Mouse (Mus musculus) kidney, embryonic 14.5 days (tissue): ENCODE results near the gene Rarb. TPM values are rescaled to one million over a fixed set of nuclear protein-coding genes. Genes with fewer than 3 reads are reported as not detected.

Experiments
- ATAC-seq: fragments of 200-750 bp; cut with Nextera tagmentation; 2 replicates; pipeline ENCODE4 v1.8.0; 2017; ENCODE audit warnings: moderate number of reproducible peaks, mild to moderate bottlenecking, moderate TSS enrichment, moderate library complexity; ENCODE audit not compliant: low FRiP score, low TSS enrichment
- H3K27ac ChIP-seq: fragments of 300-500 bp; sonication (generic); 2 replicates; pipeline ENCODE4 v1.5.1; 2014; ENCODE audit warnings: low read depth, mild to moderate bottlenecking, low read length, moderate library complexity, mixed read lengths
- H3K27me3 ChIP-seq: fragments of 300-500 bp; sonication (generic); 2 replicates; pipeline ENCODE4 v1.6.1; 2014; ENCODE audit warnings: mild to moderate bottlenecking, low read length; ENCODE audit not compliant: control insufficient read depth, insufficient read depth
- H3K36me3 ChIP-seq: fragments of 300-500 bp; sonication (generic); 2 replicates; pipeline ENCODE4 v1.6.1; 2014; ENCODE audit warnings: low read length, mixed read lengths; ENCODE audit not compliant: control insufficient read depth, insufficient read depth
- H3K4me1 ChIP-seq: fragments of 300-500 bp; sonication (generic); 2 replicates; pipeline ENCODE4 v1.6.1; 2014; ENCODE audit warnings: low read length, mixed read lengths; ENCODE audit not compliant: control insufficient read depth, insufficient read depth
- H3K4me2 ChIP-seq: fragments of 300-500 bp; sonication (generic); replicated peaks from 2 replicates; pipeline ENCODE4 v1.6.1; 2014; ENCODE audit warnings: low read depth, mild to moderate bottlenecking, low read length
- H3K4me3 ChIP-seq: fragments of 300-500 bp; sonication (generic); 2 replicates; pipeline ENCODE4 v1.5.1; 2014; ENCODE audit warnings: mild to moderate bottlenecking, low read length
- H3K9ac ChIP-seq: fragments of 300-500 bp; sonication (generic); 2 replicates; pipeline ENCODE4 v1.6.1; 2014; ENCODE audit warnings: low read depth, mild to moderate bottlenecking, low read length, moderate library complexity
- H3K9me3 ChIP-seq: fragments of 300-500 bp; sonication (generic); 2 replicates; pipeline ENCODE4 v1.6.1; 2016; ENCODE audit warnings: low read length; ENCODE audit not compliant: control insufficient read depth
- WGBS: fragments of 180-500 bp; shearing (Covaris S2); extraction: QIAGEN DNeasy Blood & Tissue Kit; methylation state at CpG from one replicate; pipeline ENCODE4 v1.1.7; 2014; 5-methylcytosine and 5-hydroxymethylcytosine counted together
- polyA plus RNA-seq: library from polyadenylated mRNA; unstranded; fragments of >200 nt; fragmentation: Nextera tagmentation; extraction: Ambion mirVana; gene quantifications from 2 replicates; pipeline ENCODE4 v1.2.1, GENCODE M21; 2014

Gene Rarb
- polyA plus RNA-seq, 1 experiment from 2014 or later = 44.3 TPM

- Histone ChIP-seq H3K4me1 (no peaks in the 10 kb centered on the region), H3K4me3 (no peak overlapping the region), H3K27ac (no peak overlapping the region), H3K9ac (no peak overlapping the region), H3K4me2 (no peak overlapping the region), H3K36me3 (no peaks in the 10 kb centered on the region), H3K27me3 (no peaks in the 10 kb centered on the region), H3K9me3 (no peaks in the 10 kb centered on the region)
- WGBS = 55% methylated on average over 3 of the region's 3 CpGs
- peak; percentile 43; the same call in 1 of the 2 replicates for ATAC-seq
Observed at GRCm38 (mm10) chr14:16717821-16718220, 101.1 kb downstream of the Rarb start.

GRCm38 (mm10) chr14:16714344-16714955 lies 104.5 kb downstream of the Rarb start:
- no peaks in the 10 kb centered on the region for H3K4me1 ChIP-seq
- no peaks in the 10 kb centered on the region for H3K36me3 ChIP-seq
- no peak for ATAC-seq
- H3K9me3 ChIP-seq = no peaks in the 10 kb centered on the region
- H3K4me2 ChIP-seq = no peak overlapping the region
- H3K27me3 ChIP-seq = no peaks in the 10 kb centered on the region
- no peak overlapping the region for H3K9ac ChIP-seq
- no peak overlapping the region for H3K27ac ChIP-seq
- no peak overlapping the region for H3K4me3 ChIP-seq
- WGBS = 45% methylated on average over 9 of the region's 9 CpGs

- no peak for ATAC-seq
- H3K36me3 ChIP-seq = no peaks in the 10 kb centered on the region
- no peaks in the 10 kb centered on the region for H3K4me1 ChIP-seq
- H3K9ac ChIP-seq = no peak overlapping the region
- H3K27me3 ChIP-seq = no peaks in the 10 kb centered on the region
- no peak overlapping the region for H3K27ac ChIP-seq
- 86% methylated on average over 2 of the region's 2 CpGs for WGBS
- no peak overlapping the region for H3K4me2 ChIP-seq
- H3K9me3 ChIP-seq = no peaks in the 10 kb centered on the region
- no peak overlapping the region for H3K4me3 ChIP-seq
Observed at GRCm38 (mm10) chr14:16713773-16714172, 105.2 kb downstream of the Rarb start.

GRCm38 (mm10) chr14:16699228-16699627 lies 119.7 kb downstream of the Rarb start:
- Histone ChIP-seq H3K4me3 (no peak overlapping the region), H3K27me3 (no peaks in the 10 kb centered on the region), H3K36me3 (no peaks in the 10 kb centered on the region), H3K27ac (no peak overlapping the region), H3K4me1 (peaks cover 5% of the 10 kb centered on the region), H3K9me3 (no peaks in the 10 kb centered on the region), H3K9ac (no peak overlapping the region), H3K4me2 (no peak overlapping the region)
- ATAC-seq = no peak
- 83% methylated on average over 4 of the region's 4 CpGs for WGBS

- Histone ChIP-seq H3K4me1 (peaks cover 5% of the 10 kb centered on the region), H3K9ac (no peak overlapping the region), H3K4me3 (no peak overlapping the region), H3K36me3 (no peaks in the 10 kb centered on the region), H3K4me2 (no peak overlapping the region), H3K27ac (no peak overlapping the region), H3K27me3 (no peaks in the 10 kb centered on the region), H3K9me3 (no peaks in the 10 kb centered on the region)
- ATAC-seq = peak; percentile 64
- WGBS = 28% methylated on average over 3 of the region's 3 CpGs
Observed at GRCm38 (mm10) chr14:16695453-16696120, 123.4 kb downstream of the Rarb start.

GRCm38 (mm10) chr14:16678335-16678734 lies 140.6 kb downstream of the Rarb start:
- Histone ChIP-seq H3K4me1 (no peaks in the 10 kb centered on the region), H3K9ac (no peak overlapping the region), H3K36me3 (no peaks in the 10 kb centered on the region), H3K4me2 (no peak overlapping the region), H3K27ac (no peak overlapping the region), H3K9me3 (no peaks in the 10 kb centered on the region), H3K27me3 (no peaks in the 10 kb centered on the region), H3K4me3 (no peak overlapping the region)
- no peak for ATAC-seq
- 38% methylated on average over 3 of the region's 3 CpGs for WGBS

GRCm38 (mm10) chr14:16677081-16677480 lies 141.9 kb downstream of the Rarb start:
- H3K4me2 ChIP-seq = no peak overlapping the region
- H3K27me3 ChIP-seq = no peaks in the 10 kb centered on the region
- no peaks in the 10 kb centered on the region for H3K36me3 ChIP-seq
- H3K9me3 ChIP-seq = no peaks in the 10 kb centered on the region
- no peak overlapping the region for H3K27ac ChIP-seq
- H3K4me1 ChIP-seq = no peaks in the 10 kb centered on the region
- H3K4me3 ChIP-seq = no peak overlapping the region
- no peak for ATAC-seq
- no peak overlapping the region for H3K9ac ChIP-seq

- no peaks in the 10 kb centered on the region for H3K36me3 ChIP-seq
- H3K4me2 ChIP-seq = no peak overlapping the region
- H3K27ac ChIP-seq = no peak overlapping the region
- H3K27me3 ChIP-seq = no peaks in the 10 kb centered on the region
- 72% methylated on average over 3 of the region's 3 CpGs for WGBS
- no peak for ATAC-seq
- no peak overlapping the region for H3K4me3 ChIP-seq
- H3K9me3 ChIP-seq = no peaks in the 10 kb centered on the region
- no peak overlapping the region for H3K9ac ChIP-seq
- no peaks in the 10 kb centered on the region for H3K4me1 ChIP-seq
Observed at GRCm38 (mm10) chr14:16670571-16670970, 148.4 kb downstream of the Rarb start.

- Histone ChIP-seq H3K27me3 (no peaks in the 10 kb centered on the region), H3K36me3 (no peaks in the 10 kb centered on the region), H3K4me2 (no peak overlapping the region), H3K9me3 (peaks cover 23% of the 10 kb centered on the region), H3K4me1 (no peaks in the 10 kb centered on the region), H3K4me3 (no peak overlapping the region), H3K27ac (no peak overlapping the region), H3K9ac (no peak overlapping the region)
- ATAC-seq = no peak
- WGBS = 92% methylated on average over 19 of the region's 19 CpGs
Observed at GRCm38 (mm10) chr14:16639153-16639943, 179.6 kb downstream of the Rarb start.
